Comparison of ENCODE assay signal across 32 mouse cellular contexts in the genomic region with DNA sequence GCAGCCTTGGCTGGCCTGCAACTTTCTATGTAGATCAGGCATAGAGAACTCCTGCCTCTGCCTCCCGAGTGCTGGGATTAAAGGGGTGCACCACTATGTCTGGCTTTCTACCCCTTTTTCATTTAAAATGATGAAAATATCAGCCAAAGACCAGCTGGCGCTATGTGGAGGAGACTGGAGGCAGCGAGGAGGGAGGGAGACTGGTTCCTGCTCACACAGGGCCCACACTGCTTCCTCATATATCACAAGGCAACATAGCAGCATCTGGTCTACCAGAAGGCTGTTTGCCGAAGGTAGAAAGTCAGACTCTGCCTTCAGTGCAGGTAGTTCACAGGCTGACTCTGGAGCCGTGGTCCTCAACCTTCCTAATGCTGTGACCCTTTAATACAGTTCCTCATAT. TPM values are rescaled to one million over a fixed set of nuclear protein-coding genes. Genes with fewer than 3 reads are reported as not detected.
A peak's percentile ranks its signal among the peaks of the same experiment; 100 is the strongest.
DNase-seq lines count a peak whose midpoint lies in the region; ATAC-seq lines count a peak whose summit lies in the region.
"Had no signal": no experiment of that assay in that cellular context is flagged by ENCODE, and none has a peak within 500 bp of the region (broad histone marks: within the 10 kb centered on the region; RNA-seq: fewer than 3 reads in every experiment).

No protein-coding gene starts in this region.

- H3K27me3 ChIP-seq in midbrain, embryonic 15.5 days (replicated peaks): no peaks in the 10 kb centered on the region
- H3K27me3 ChIP-seq: embryonic facial prominence, embryonic 15.5 days; hindbrain, embryonic 12.5 days; intestine, embryonic 15.5 days; lung, embryonic 15.5 days; megakaryocyte, embryonic 14.5 days; midbrain, embryonic 13.5 days had no signal

- no peaks in the 10 kb centered on the region for H3K36me3 ChIP-seq in midbrain, embryonic 15.5 days (replicated peaks)
- H3K36me3 ChIP-seq: intestine, embryonic 15.5 days had no signal

- H3K9me3 ChIP-seq in midbrain, embryonic 15.5 days: no peaks in the 10 kb centered on the region
- H3K9me3 ChIP-seq: embryonic facial prominence, embryonic 10.5 days; embryonic facial prominence, embryonic 15.5 days; forebrain, embryonic 12.5 days; hindbrain, embryonic 12.5 days; intestine, embryonic 15.5 days; limb, embryonic 12.5 days; lung, embryonic 15.5 days; megakaryocyte, embryonic 14.5 days; midbrain, embryonic 13.5 days had no signal

- no peak overlapping the region for H3K27ac ChIP-seq in midbrain, embryonic 15.5 days
- H3K27ac ChIP-seq: embryonic facial prominence, embryonic 10.5 days; embryonic facial prominence, embryonic 15.5 days; forebrain, embryonic 12.5 days; gastrocnemius, adult 2 months; hindbrain, embryonic 12.5 days; hindbrain, postnatal 0 days; intestine, embryonic 15.5 days; limb, embryonic 12.5 days; lung, embryonic 15.5 days; midbrain, embryonic 13.5 days had no signal

- intact Hi-C loops in left cerebral cortex, postnatal 25 days (cut with DNase I): loop anchor here (2.0 kb wide), 1 partner anchor 16 kb away; no protein-coding TSS in a partner anchor
- intact Hi-C loops in left cerebral cortex, postnatal 4 days (cut with DNase I): no loop called here
- intact Hi-C loops in left cerebral cortex, postnatal 36 days (cut with DNase I): loop anchor here (5.0 kb wide), 1 partner anchor 38 kb away; no protein-coding TSS in a partner anchor

- WGBS in midbrain, embryonic 15.5 days: 92% methylated on average over 5 of the region's 5 CpGs

- no peak overlapping the region for H3K4me2 ChIP-seq in midbrain, embryonic 15.5 days
- H3K4me2 ChIP-seq: embryonic facial prominence, embryonic 15.5 days; forebrain, embryonic 12.5 days; heart, embryonic 11.5 days; hindbrain, embryonic 12.5 days; intestine, embryonic 15.5 days; limb, embryonic 12.5 days; liver, embryonic 11.5 days; lung, embryonic 15.5 days; midbrain, embryonic 13.5 days had no signal

- H3K4me3 ChIP-seq in midbrain, embryonic 15.5 days: no peak overlapping the region
- H3K4me3 ChIP-seq: embryonic facial prominence, embryonic 10.5 days; embryonic facial prominence, embryonic 15.5 days; forebrain, embryonic 12.5 days; gastrocnemius, adult 2 months; hindbrain, embryonic 12.5 days; intestine, embryonic 15.5 days; limb, embryonic 12.5 days; lung, embryonic 15.5 days; megakaryocyte, embryonic 14.5 days; midbrain, embryonic 13.5 days had no signal

- peak; percentile 64 to 76 for DNase-seq in layer of hippocampus, adult 18-20 months (ENCODE audit: low spot score in 2 of 2)
- DNase-seq in layer of hippocampus, adult 9-10 months (ENCODE audit: low spot score): no peak
- peak; percentile 71 to 94 for DNase-seq in left cerebral cortex, postnatal 25 days (ENCODE audit: low spot score in 2 of 2)
- no peak for DNase-seq in left cerebral cortex, postnatal 4 days
- DNase-seq in left cerebral cortex, postnatal 36 days (ENCODE audit: low spot score in 2 of 2): peak; percentile 67 to 70
- peak; percentile 86 for DNase-seq in telencephalon, adult 2 months (ENCODE audit: low read depth, low spot score)
- DNase-seq: adrenal gland, postnatal 25 days; cerebellum, adult 18-20 months; cerebellum, postnatal 14 days; forebrain, postnatal 0 days; gastrocnemius, adult 2 months; gastrocnemius, postnatal 36 days; heart, adult 18-20 months; heart, postnatal 36 days; kidney, adult 2 months; kidney, postnatal 36 days; lung, postnatal 36 days had no signal

- H3K4me1 ChIP-seq in midbrain, embryonic 15.5 days: no peaks in the 10 kb centered on the region
- H3K4me1 ChIP-seq: intestine, embryonic 15.5 days had no signal

- H3K9ac ChIP-seq in midbrain, embryonic 15.5 days: no peak overlapping the region
- H3K9ac ChIP-seq: embryonic facial prominence, embryonic 15.5 days; forebrain, embryonic 12.5 days; forebrain, postnatal 0 days; hindbrain, embryonic 12.5 days; intestine, embryonic 15.5 days; limb, embryonic 12.5 days; lung, embryonic 15.5 days; midbrain, embryonic 13.5 days had no signal

- ATAC-seq in midbrain, embryonic 15.5 days (replicated peaks): no peak
- ATAC-seq: CD4-positive, CD25-positive, alpha-beta regulatory T cell, adult 4 months; forebrain, postnatal 0 days; hindbrain, postnatal 0 days; intestine, embryonic 15.5 days; midbrain, embryonic 13.5 days had no signal

RNA-seq across cellular contexts. Expression of a gene that starts 13.2 kb away (rescaled TPM):
- 10 to 100 TPM; 37.4 to 40.7 TPM for total RNA-seq in layer of hippocampus, adult 18-20 months (2021)
- 10 to 100 TPM; 65.3 to 78.4 TPM for total RNA-seq in left cerebral cortex, postnatal 25 days (2021)
- 10 to 100 TPM; 28.9 to 29.6 TPM for total RNA-seq in left cerebral cortex, postnatal 4 days (2021)
- total RNA-seq in left cerebral cortex, postnatal 36 days (2021): 10 to 100 TPM; 58.9 to 66.1 TPM
- 3.6 and 3.8 TPM in 2 replicates for polyA plus RNA-seq in midbrain, embryonic 15.5 days (2015; fragmentation: Nextera tagmentation; extraction: Ambion mirVana)
- total RNA-seq: adrenal gland, postnatal 25 days; gastrocnemius, adult 2 months; gastrocnemius, postnatal 36 days; heart, adult 18-20 months; heart, postnatal 36 days had no signal
- polyA plus RNA-seq: liver, embryonic 16.5 days had no signal

RNA-seq across cellular contexts. Expression of a gene that starts 17.3 kb away (rescaled TPM):
- total RNA-seq in layer of hippocampus, adult 18-20 months (2021): 1 to 10 TPM; 8.7 to 8.8 TPM
- 10 to 100 TPM; 12.1 to 17.0 TPM for total RNA-seq in left cerebral cortex, postnatal 25 days (2021)
- total RNA-seq in left cerebral cortex, postnatal 4 days (2021): 1 to 10 TPM; 3.3 to 4.1 TPM
- 10 to 100 TPM; 14.6 to 16.8 TPM for total RNA-seq in left cerebral cortex, postnatal 36 days (2021)
- polyA plus RNA-seq in midbrain, embryonic 15.5 days (2015; fragmentation: Nextera tagmentation; extraction: Ambion mirVana): 2.9 and 4.2 TPM in 2 replicates

RNA-seq across cellular contexts. Expression of a gene that starts 50.8 kb away (rescaled TPM):
- 10 to 100 TPM; 27.7 to 30.5 TPM for total RNA-seq in layer of hippocampus, adult 18-20 months (2021)
- 10 to 100 TPM; 33.0 to 37.0 TPM for total RNA-seq in left cerebral cortex, postnatal 25 days (2021)
- total RNA-seq in left cerebral cortex, postnatal 4 days (2021): 10 to 100 TPM; 27.1 to 31.6 TPM
- 10 to 100 TPM; 30.9 to 44.9 TPM for total RNA-seq in left cerebral cortex, postnatal 36 days (2021)
- 15.5 and 18.0 TPM in 2 replicates for polyA plus RNA-seq in midbrain, embryonic 15.5 days (2015; fragmentation: Nextera tagmentation; extraction: Ambion mirVana)

Comparison
In these comparisons a context has a peak if more than half of its experiments do, and no peak if none do; other contexts are left out.
1. DNase-seq: peak in layer of hippocampus, adult 18-20 months (2 of 2), left cerebral cortex, postnatal 25 days (2 of 2), left cerebral cortex, postnatal 36 days (2 of 2) and telencephalon, adult 2 months (single experiment); none in layer of hippocampus, adult 9-10 months (single experiment) and left cerebral cortex, postnatal 4 days (single experiment).